Mouse (Mus musculus) T-cell, adult 2 months (primary cell): ENCODE results near the gene Gja4.

Experiments used
- DNase-seq: peaks from one replicate; pipeline ENCODE4 v3.0.0; 2022; ENCODE audit warnings: low spot score

Gene Gja4

GRCm38 (mm10) chr4:127313861-127314260 is at the start of gene Gja4:
Gene Gja4, minus strand, starts transcription at chr4:127314039.
- DNase-seq: peak; percentile 14

GRCm38 (mm10) chr4:127363331-127363730 is 49.5 kb upstream of the Gja4 start:
- no peak for DNase-seq

GRCm38 (mm10) chr4:127362520-127362919 is 48.7 kb upstream of the Gja4 start:
- DNase-seq: no peak

GRCm38 (mm10) chr4:127358018-127358417 is 44.2 kb upstream of the Gja4 start, which contains the start of gene Gjb5:
Gene Gjb5, minus strand, starts transcription at chr4:127358181.
- no peak for DNase-seq

GRCm38 (mm10) chr4:127354506-127355485 is 41.0 kb upstream of the Gja4 start:
- no peak for DNase-seq

- no peak for DNase-seq
Measured at GRCm38 (mm10) chr4:127353951-127354438, 40.2 kb upstream of the Gja4 start, which contains the start of gene Gjb4. Gene Gjb4, minus strand, starts transcription at chr4:127354081.

- no peak for DNase-seq
Measured at GRCm38 (mm10) chr4:127352594-127352993, 38.8 kb upstream of the Gja4 start.

- no peak for DNase-seq
Measured at GRCm38 (mm10) chr4:127349560-127350300, 35.9 kb upstream of the Gja4 start.

GRCm38 (mm10) chr4:127345000-127345399 is 31.2 kb upstream of the Gja4 start:
- no peak for DNase-seq

GRCm38 (mm10) chr4:127341372-127341771 is 27.5 kb upstream of the Gja4 start:
- no peak for DNase-seq

- DNase-seq: no peak
Measured at GRCm38 (mm10) chr4:127337668-127338067, 23.8 kb upstream of the Gja4 start.

- DNase-seq: no peak
Measured at GRCm38 (mm10) chr4:127334870-127335504, 21.1 kb upstream of the Gja4 start.

GRCm38 (mm10) chr4:127331171-127331570 is 17.3 kb upstream of the Gja4 start:
- DNase-seq: no peak

- DNase-seq: no peak
Measured at GRCm38 (mm10) chr4:127330181-127331100, 16.6 kb upstream of the Gja4 start, which contains the start of gene Gjb3. Gene Gjb3, minus strand, starts transcription at chr4:127330844.

- DNase-seq: no peak
Measured at GRCm38 (mm10) chr4:127329751-127330150, 15.9 kb upstream of the Gja4 start.

- no peak for DNase-seq
Measured at GRCm38 (mm10) chr4:127329046-127329445, 15.2 kb upstream of the Gja4 start.

- no peak for DNase-seq
Measured at GRCm38 (mm10) chr4:127328378-127328777, 14.5 kb upstream of the Gja4 start.

GRCm38 (mm10) chr4:127327749-127328148 is 13.9 kb upstream of the Gja4 start:
- DNase-seq: no peak

GRCm38 (mm10) chr4:127327258-127327657 is 13.4 kb upstream of the Gja4 start:
- DNase-seq: no peak

GRCm38 (mm10) chr4:127325276-127325675 is 11.4 kb upstream of the Gja4 start:
- DNase-seq: no peak

- peak; percentile 7 for DNase-seq
Measured at GRCm38 (mm10) chr4:127324759-127325158, 10.9 kb upstream of the Gja4 start.
